Mouse (Mus musculus): Measurements from ENCODE around the gene Dnajc17. TPM values are rescaled to one million over a fixed set of nuclear protein-coding genes. Genes with fewer than 3 reads are reported as not detected.

The Dnajc17 gene
- total RNA-seq, 1 experiment: 11.7 TPM

DNA sequence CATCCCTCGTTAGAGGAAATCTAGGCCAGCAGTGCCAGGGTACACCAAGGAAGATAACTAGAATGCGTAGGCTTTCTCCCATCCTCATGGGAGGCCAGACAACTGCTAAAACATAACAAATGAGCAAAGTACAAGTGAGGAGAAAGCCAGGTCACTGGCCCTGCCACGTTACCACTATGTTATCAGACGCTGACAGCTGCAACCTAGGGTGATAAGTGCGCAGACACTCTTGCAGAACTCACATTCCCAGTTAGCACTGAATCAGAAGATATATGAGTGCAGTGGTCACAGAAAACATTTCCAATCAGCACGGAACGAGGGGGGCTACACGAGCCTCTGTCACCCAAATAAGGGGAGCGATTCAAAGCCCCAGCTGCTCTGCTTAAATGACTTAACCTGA is 53.2 kb downstream of the Dnajc17 start:
- peaks cover 23% of the 10 kb centered on the region for H3K36me3 ChIP-seq (ENCODE audit: control insufficient read depth, insufficient read depth, low read length, poor library complexity, severe bottlenecking)
- peaks cover 0 to 2% of the 10 kb centered on the region in 2 experiments; a peak in 1 of 4 replicates for H3K4me1 ChIP-seq (ENCODE audit: control insufficient read depth in 2 of 2, insufficient read depth in 2 of 2, low read length in 2 of 2, poor library complexity in 1 of 2)
- DNase-seq (ENCODE audit: low read depth, low spot score): no peak
- no peaks in the 10 kb centered on the region for H3K9me3 ChIP-seq (ENCODE audit: control insufficient read depth, insufficient read depth, low read depth, low read length)
- no peak overlapping the region; a peak in 1 of 4 replicates for H3K4me3 ChIP-seq (ENCODE audit: insufficient read depth in 1 of 2, low read depth in 1 of 2, low read length in 2 of 2, poor library complexity in 1 of 2, severe bottlenecking in 1 of 2)
- TF ChIP-seq MAFK (IDR thresholded peaks at IDR 0.05; ENCODE audit: insufficient read depth, low read depth, low read length): no peak
- no peak for TF ChIP-seq ZC3H11A (IDR thresholded peaks at IDR 0.05; ENCODE audit: borderline replicate concordance, low read depth, low read length)
- TF ChIP-seq HCFC1 (IDR thresholded peaks at IDR 0.05; ENCODE audit: borderline replicate concordance, insufficient read depth, low read length): no peak
- TF ChIP-seq ZNF384 (IDR thresholded peaks at IDR 0.05; ENCODE audit: low read depth, low read length): no peak
- no peak for TF ChIP-seq CHD2 (IDR thresholded peaks at IDR 0.05; ENCODE audit: low read depth, low read length)
- H3K27ac ChIP-seq (ENCODE audit: insufficient read depth, low read depth, low read length, poor library complexity, severe bottlenecking): no peak overlapping the region
- H3K9ac ChIP-seq (ENCODE audit: insufficient read depth, low read depth, low read length, poor library complexity, severe bottlenecking): no peak overlapping the region
- in situ Hi-C loops (cut with MboI; ENCODE audit: low sequenced_read_pairs in 2 of 2, unreplicated experiment in 2 of 2): no loop called here

DNA sequence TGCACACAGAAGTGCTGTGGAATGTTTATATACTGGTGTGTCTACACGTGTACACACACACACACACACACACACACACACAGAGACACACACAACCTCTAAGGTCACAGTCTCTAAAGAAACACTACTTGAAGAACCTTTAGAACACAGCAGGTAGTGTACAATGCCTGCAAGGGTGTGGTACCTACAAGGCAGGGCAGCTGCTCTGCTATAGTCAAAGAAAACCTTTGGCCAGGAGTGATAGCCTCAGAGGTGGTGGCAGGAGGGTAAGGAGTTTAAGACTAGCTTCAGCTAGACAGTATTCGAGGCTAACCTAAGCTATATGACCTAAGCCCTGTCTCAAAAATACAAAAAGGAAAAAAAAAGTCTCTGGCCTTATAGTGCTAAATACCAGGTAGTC is 53.9 kb downstream of the Dnajc17 start:
- Histone ChIP-seq H3K27ac (ENCODE audit: insufficient read depth, low read depth, low read length, poor library complexity, severe bottlenecking) (no peak overlapping the region), H3K9ac (ENCODE audit: insufficient read depth, low read depth, low read length, poor library complexity, severe bottlenecking) (no peak overlapping the region), H3K36me3 (ENCODE audit: control insufficient read depth, insufficient read depth, low read length, poor library complexity, severe bottlenecking) (peaks cover 25% of the 10 kb centered on the region), H3K9me3 (ENCODE audit: control insufficient read depth, insufficient read depth, low read depth, low read length) (no peaks in the 10 kb centered on the region), H3K4me3 (ENCODE audit: insufficient read depth in 1 of 2, low read depth in 1 of 2, low read length in 2 of 2, poor library complexity in 1 of 2, severe bottlenecking in 1 of 2) (no peak overlapping the region), H3K4me1 (ENCODE audit: control insufficient read depth in 2 of 2, insufficient read depth in 2 of 2, low read length in 2 of 2, poor library complexity in 1 of 2) (no peaks in the 10 kb centered on the region; a peak in 1 of 4 replicates)
- in situ Hi-C loops (cut with MboI; ENCODE audit: low sequenced_read_pairs in 2 of 2, unreplicated experiment in 2 of 2): no loop called here
- no peak for DNase-seq (ENCODE audit: low read depth, low spot score)
- no peak for TF ChIP-seq MAFK (IDR thresholded peaks at IDR 0.05; ENCODE audit: insufficient read depth, low read depth, low read length)
- TF ChIP-seq CHD2 (IDR thresholded peaks at IDR 0.05; ENCODE audit: low read depth, low read length): no peak
- no peak for TF ChIP-seq HCFC1 (IDR thresholded peaks at IDR 0.05; ENCODE audit: borderline replicate concordance, insufficient read depth, low read length)

DNA sequence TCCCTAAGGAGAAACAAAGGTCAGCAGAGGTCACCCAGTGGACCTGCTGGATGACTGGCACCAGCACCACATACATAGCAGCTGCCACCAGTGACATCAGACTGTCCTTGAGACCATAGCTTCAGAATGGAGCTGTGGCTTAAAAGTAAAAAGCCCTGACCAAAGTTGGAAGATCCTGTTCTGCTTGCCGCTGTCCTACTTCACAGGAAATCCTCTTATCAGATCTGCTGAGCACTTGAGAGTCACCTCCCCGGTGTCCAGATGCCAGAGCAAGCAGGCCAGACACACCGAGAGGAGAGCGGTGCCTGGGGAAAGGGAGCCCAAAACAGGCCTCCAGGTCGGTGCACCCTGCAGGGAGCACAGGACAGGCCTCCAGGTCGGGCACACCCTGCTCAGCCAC is 56.3 kb downstream of the Dnajc17 start:
- Histone ChIP-seq H3K4me3 (ENCODE audit: insufficient read depth in 1 of 2, low read depth in 1 of 2, low read length in 2 of 2, poor library complexity in 1 of 2, severe bottlenecking in 1 of 2) (no peak overlapping the region), H3K36me3 (ENCODE audit: control insufficient read depth, insufficient read depth, low read length, poor library complexity, severe bottlenecking) (peaks cover 30% of the 10 kb centered on the region), H3K27ac (ENCODE audit: insufficient read depth, low read depth, low read length, poor library complexity, severe bottlenecking) (no peak overlapping the region), H3K9ac (ENCODE audit: insufficient read depth, low read depth, low read length, poor library complexity, severe bottlenecking) (no peak overlapping the region), H3K4me1 (ENCODE audit: control insufficient read depth in 2 of 2, insufficient read depth in 2 of 2, low read length in 2 of 2, poor library complexity in 1 of 2) (peaks cover 0 to 4% of the 10 kb centered on the region in 2 experiments; a peak in 2 of 4 replicates), H3K9me3 (ENCODE audit: control insufficient read depth, insufficient read depth, low read depth, low read length) (no peaks in the 10 kb centered on the region)
- TF ChIP-seq MAFK (IDR thresholded peaks at IDR 0.05; ENCODE audit: insufficient read depth, low read depth, low read length): no peak
- no peak for TF ChIP-seq CHD2 (IDR thresholded peaks at IDR 0.05; ENCODE audit: low read depth, low read length)
- no peak for TF ChIP-seq HCFC1 (IDR thresholded peaks at IDR 0.05; ENCODE audit: borderline replicate concordance, insufficient read depth, low read length)
- no peak for TF ChIP-seq ZNF384 (IDR thresholded peaks at IDR 0.05; ENCODE audit: low read depth, low read length)
- TF ChIP-seq ZC3H11A (IDR thresholded peaks at IDR 0.05; ENCODE audit: borderline replicate concordance, low read depth, low read length): no peak
- in situ Hi-C loops (cut with MboI; ENCODE audit: low sequenced_read_pairs in 2 of 2, unreplicated experiment in 2 of 2): no loop called here
- no peak for DNase-seq (ENCODE audit: low read depth, low spot score)

DNA sequence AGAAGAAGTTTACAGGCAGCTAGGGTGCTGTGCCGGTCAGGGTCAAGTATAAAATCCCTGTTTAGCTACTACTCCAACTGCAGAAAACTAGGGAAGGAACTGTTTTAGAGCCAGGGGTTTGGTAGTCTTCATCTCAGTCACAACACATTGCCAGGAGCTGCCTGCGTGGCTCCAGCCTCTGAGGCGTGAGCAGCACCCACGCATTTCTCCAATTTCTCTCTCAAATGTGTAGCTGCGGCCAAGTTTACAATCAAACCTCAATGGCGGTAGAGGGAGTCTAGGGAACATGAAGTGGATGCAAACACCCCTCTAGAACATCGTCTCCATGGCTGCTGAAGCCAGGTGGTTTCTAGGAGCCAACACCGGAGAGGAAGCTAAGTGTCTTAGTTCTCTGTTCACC is 60.8 kb downstream of the Dnajc17 start:
- H3K9ac ChIP-seq (ENCODE audit: insufficient read depth, low read depth, low read length, poor library complexity, severe bottlenecking): no peak overlapping the region; the same call in 1 of the 2 replicates
- peaks cover 0 to 7% of the 10 kb centered on the region in 2 experiments; a peak in 2 of 4 replicates for H3K4me1 ChIP-seq (ENCODE audit: control insufficient read depth in 2 of 2, insufficient read depth in 2 of 2, low read length in 2 of 2, poor library complexity in 1 of 2)
- no peaks in the 10 kb centered on the region for H3K9me3 ChIP-seq (ENCODE audit: control insufficient read depth, insufficient read depth, low read depth, low read length)
- no peak overlapping the region for H3K4me3 ChIP-seq (ENCODE audit: insufficient read depth in 1 of 2, low read depth in 1 of 2, low read length in 2 of 2, poor library complexity in 1 of 2, severe bottlenecking in 1 of 2)
- no peak for DNase-seq (ENCODE audit: low read depth, low spot score)
- TF ChIP-seq MAFK (IDR thresholded peaks at IDR 0.05; ENCODE audit: insufficient read depth, low read depth, low read length) (no peak), ZNF384 (IDR thresholded peaks at IDR 0.05; ENCODE audit: low read depth, low read length) (no peak), CHD2 (IDR thresholded peaks at IDR 0.05; ENCODE audit: low read depth, low read length) (no peak), HCFC1 (IDR thresholded peaks at IDR 0.05; ENCODE audit: borderline replicate concordance, insufficient read depth, low read length) (no peak), ZC3H11A (IDR thresholded peaks at IDR 0.05; ENCODE audit: borderline replicate concordance, low read depth, low read length) (no peak)
- peaks cover 26% of the 10 kb centered on the region for H3K36me3 ChIP-seq (ENCODE audit: control insufficient read depth, insufficient read depth, low read length, poor library complexity, severe bottlenecking)
- no peak overlapping the region for H3K27ac ChIP-seq (ENCODE audit: insufficient read depth, low read depth, low read length, poor library complexity, severe bottlenecking)
- in situ Hi-C loops (cut with MboI; ENCODE audit: low sequenced_read_pairs in 2 of 2, unreplicated experiment in 2 of 2): no loop called here

Data from ES-E14 (cell line).